Mouse (Mus musculus): ENCODE results near the gene Jund.

Gene Jund

GRCm38 (mm10) chr8:70699834-70700554 lies 1.2 kb downstream of the Jund start:
- DNase-seq (ENCODE audit: low spot score in 2 of 2): peak; percentile 80 to 81

GRCm38 (mm10) chr8:70700555-70700922 lies 1.8 kb downstream of the Jund start:
- peak; percentile 83 to 84 for DNase-seq (ENCODE audit: low spot score in 2 of 2)

- no peak for DNase-seq (ENCODE audit: low spot score in 2 of 2)
These were observed 2.6 kb downstream of the Jund start for GRCm38 (mm10) chr8:70701048-70701981.

- no peak for DNase-seq (ENCODE audit: low spot score in 2 of 2)
These were observed 3.5 kb downstream of the Jund start for GRCm38 (mm10) chr8:70701982-70702841.

- DNase-seq (ENCODE audit: low spot score in 2 of 2): no peak
These were observed 4.1 kb downstream of the Jund start for GRCm38 (mm10) chr8:70702842-70703182.

GRCm38 (mm10) chr8:70703287-70703686 lies 4.5 kb downstream of the Jund start, which contains the start of gene Iqcn:
TSS of gene Iqcn (plus strand) at chr8:70703457.
- DNase-seq (ENCODE audit: low spot score in 2 of 2): no peak

- no peak for DNase-seq (ENCODE audit: low spot score in 2 of 2)
These were observed 9.5 kb downstream of the Jund start for GRCm38 (mm10) chr8:70708281-70708680.

- DNase-seq (ENCODE audit: low spot score in 2 of 2): no peak
These were observed 11.0 kb downstream of the Jund start for GRCm38 (mm10) chr8:70709794-70710193.

GRCm38 (mm10) chr8:70710296-70710695 lies 11.5 kb downstream of the Jund start:
- no peak for DNase-seq (ENCODE audit: low spot score in 2 of 2)

- DNase-seq (ENCODE audit: low spot score in 2 of 2): no peak
These were observed 12.3 kb downstream of the Jund start for GRCm38 (mm10) chr8:70711041-70711440.

GRCm38 (mm10) chr8:70713991-70714390 lies 15.2 kb downstream of the Jund start:
- no peak for DNase-seq (ENCODE audit: low spot score in 2 of 2)

- DNase-seq (ENCODE audit: low spot score in 2 of 2): no peak
These were observed 16.3 kb downstream of the Jund start for GRCm38 (mm10) chr8:70715086-70715485.

GRCm38 (mm10) chr8:70716521-70717400 lies 18.0 kb downstream of the Jund start:
- DNase-seq (ENCODE audit: low spot score in 2 of 2): no peak

GRCm38 (mm10) chr8:70718297-70718696 lies 19.5 kb downstream of the Jund start, which contains the start of gene Gm3336:
TSS of gene Gm3336 (plus strand) at chr8:70718543.
- no peak for DNase-seq (ENCODE audit: low spot score in 2 of 2)

GRCm38 (mm10) chr8:70719796-70720270 lies 21.1 kb downstream of the Jund start:
- DNase-seq (ENCODE audit: low spot score in 2 of 2): no peak

GRCm38 (mm10) chr8:70720739-70721138 lies 22.0 kb downstream of the Jund start:
- DNase-seq (ENCODE audit: low spot score in 2 of 2): peak in 1 of 2 experiments; percentile 73

- DNase-seq (ENCODE audit: low spot score in 2 of 2): no peak
These were observed 22.9 kb downstream of the Jund start for GRCm38 (mm10) chr8:70721601-70722000.

- DNase-seq (ENCODE audit: low spot score in 2 of 2): no peak
These were observed 24.9 kb downstream of the Jund start, which contains the start of gene Pde4c for GRCm38 (mm10) chr8:70723486-70724210. TSS of gene Pde4c (plus strand) at chr8:70723720.

GRCm38 (mm10) chr8:70724216-70724615 lies 25.5 kb downstream of the Jund start:
- no peak for DNase-seq (ENCODE audit: low spot score in 2 of 2)
